Mouse (Mus musculus) MEL (cell line): ENCODE measurements at regions not wholly inside any gene's neighbourhood (a gene's known extent, or its start where the extent isn't known, plus 50 kb on each side); places are given as distances from the start of the nearest gene placed in this dataset.

Experiments used
- DNase-seq: peaks from one replicate; pipeline ENCODE4 v3.0.0; 2011; ENCODE audit warnings: low read depth, low spot score
- H3K27ac ChIP-seq: 2 replicates; pipeline ENCODE4 v1.5.1; 2012; ENCODE audit warnings: low read depth, mild to moderate bottlenecking, control low read depth, low read length, moderate library complexity; ENCODE audit not compliant: control insufficient read depth
- H3K27me3 ChIP-seq, 2 experiments: fragments of 150-350 bp in 1 of 2; sonication (generic) in 1 of 2; 2 replicates each; pipeline ENCODE4 v1.6.1; 2012; ENCODE audit warnings: low read length in 2 of 2, mild to moderate bottlenecking in 2 of 2, improper control_type of control experiment in 1 of 2, moderate library complexity in 1 of 2; ENCODE audit not compliant: insufficient read depth in 2 of 2, control insufficient read depth in 1 of 2
- H3K36me3 ChIP-seq, 2 experiments: 2 replicates each; pipeline ENCODE4 v1.6.1; 2012 to 2014; ENCODE audit warnings: low read length in 2 of 2, improper control_type of control experiment in 1 of 2, inconsistent platforms in 1 of 2, mild to moderate bottlenecking in 1 of 2; ENCODE audit not compliant: insufficient read depth in 2 of 2, control insufficient read depth in 1 of 2
- H3K4me1 ChIP-seq, 2 experiments: fragments of 150-350 bp in 1 of 2; sonication (generic) in 1 of 2; 2 replicates each; pipeline ENCODE4 v1.6.1; 2012; ENCODE audit warnings: low read length in 2 of 2, improper control_type of control experiment in 1 of 2, mild to moderate bottlenecking in 1 of 2; ENCODE audit not compliant: insufficient read depth in 2 of 2, control insufficient read depth in 1 of 2
- H3K4me3 ChIP-seq, 2 experiments: fragments of 150-350 bp in 1 of 2; sonication (generic) in 1 of 2; 2 replicates each; pipeline ENCODE4 v1.5.1; 2012; ENCODE audit warnings: low read depth in 2 of 2, low read length in 2 of 2, mild to moderate bottlenecking in 2 of 2, moderate library complexity in 2 of 2, control low read depth in 1 of 2, improper control_type of control experiment in 1 of 2; ENCODE audit not compliant: control insufficient read depth in 1 of 2, insufficient read depth in 1 of 2
- H3K79me2 ChIP-seq: 2 replicates; pipeline ENCODE4 v1.6.1; 2012; ENCODE audit warnings: mild to moderate bottlenecking, low read length, moderate library complexity; ENCODE audit not compliant: control insufficient read depth, poor library complexity, insufficient read depth
- H3K9ac ChIP-seq: 2 replicates; pipeline ENCODE4 v1.6.1; 2012; ENCODE audit warnings: low read depth, mild to moderate bottlenecking, control low read depth, low read length, moderate library complexity; ENCODE audit not compliant: control insufficient read depth, poor library complexity, severe bottlenecking
- H3K9me3 ChIP-seq: fragments of 150-350 bp; sonication (generic); replicated peaks from 2 replicates; pipeline ENCODE4 v1.6.1; 2012; ENCODE audit warnings: mild to moderate bottlenecking, low read length, improper control_type of control experiment, moderate library complexity; ENCODE audit not compliant: insufficient read depth
- BHLHE40 ChIP-seq: IDR thresholded peaks from 2 replicates; pipeline ENCODE4 v1.6.1; 2012; ENCODE audit warnings: low read depth, mild to moderate bottlenecking, inconsistent platforms, low read length, improper control_type of control experiment, borderline replicate concordance
- ELF1 ChIP-seq: IDR thresholded peaks from 2 replicates; pipeline ENCODE4 v1.6.1; 2014; ENCODE audit warnings: low read depth, mild to moderate bottlenecking, inconsistent platforms, low read length, improper control_type of control experiment, moderate library complexity
- EP300 ChIP-seq, 2 experiments: IDR thresholded peaks; 2 replicates each; pipeline ENCODE4 v1.6.1; 2011; ENCODE audit warnings: improper control_type of control experiment in 2 of 2, low read length in 2 of 2, low read depth in 1 of 2, mild to moderate bottlenecking in 1 of 2
- ETS1 ChIP-seq: IDR thresholded peaks from 2 replicates; pipeline ENCODE4 v1.6.1; 2012; ENCODE audit warnings: low read depth, mild to moderate bottlenecking, inconsistent platforms, low read length, improper control_type of control experiment, moderate library complexity
- MAFK ChIP-seq: IDR thresholded peaks from 2 replicates; pipeline ENCODE4 v1.6.1; 2011; ENCODE audit warnings: low read depth, mild to moderate bottlenecking, low read length, improper control_type of control experiment, borderline replicate concordance
- MYB ChIP-seq: IDR thresholded peaks from 2 replicates; pipeline ENCODE4 v1.6.1; 2011; ENCODE audit warnings: mild to moderate bottlenecking, low read depth, low read length, improper control_type of control experiment
- MYC ChIP-seq: IDR thresholded peaks from 2 replicates; pipeline ENCODE4 v1.6.1; 2011; ENCODE audit warnings: low read depth, mild to moderate bottlenecking, low read length, improper control_type of control experiment, moderate library complexity
- NELFE ChIP-seq: IDR thresholded peaks from 2 replicates; pipeline ENCODE4 v1.6.1; 2011; ENCODE audit warnings: low read depth, low read length, improper control_type of control experiment
- POLR2AphosphoS2 ChIP-seq: IDR thresholded peaks from 2 replicates; pipeline ENCODE4 v1.6.1; 2011; ENCODE audit warnings: low read length, improper control_type of control experiment
- RAD21 ChIP-seq: IDR thresholded peaks from 2 replicates; pipeline ENCODE4 v1.6.1; 2011; ENCODE audit warnings: mild to moderate bottlenecking, low read depth, low read length, improper control_type of control experiment
- RCOR1 ChIP-seq: IDR thresholded peaks from 2 replicates; pipeline ENCODE4 v1.6.1; 2012; ENCODE audit warnings: low read depth, mild to moderate bottlenecking, inconsistent platforms, low read length, improper control_type of control experiment
- SIN3A ChIP-seq: IDR thresholded peaks from 2 replicates; pipeline ENCODE4 v1.6.1; 2012; ENCODE audit warnings: low read length, improper control_type of control experiment, inconsistent platforms
- SMC3 ChIP-seq: IDR thresholded peaks from 2 replicates; pipeline ENCODE4 v1.6.1; 2011; ENCODE audit warnings: low read depth, low read length, improper control_type of control experiment
- TAL1 ChIP-seq: IDR thresholded peaks from 2 replicates; pipeline ENCODE4 v1.6.1; 2012; ENCODE audit warnings: mild to moderate bottlenecking, inconsistent platforms, low read length, moderate library complexity, mixed read lengths
- TCF12 ChIP-seq: IDR thresholded peaks from 2 replicates; pipeline ENCODE4 v1.6.1; 2014; ENCODE audit warnings: low read depth, mild to moderate bottlenecking, inconsistent platforms, low read length, improper control_type of control experiment, moderate library complexity
- USF2 ChIP-seq, 2 experiments: IDR thresholded peaks; 2 replicates each; pipeline ENCODE4 v1.6.1; 2011 to 2012; ENCODE audit warnings: improper control_type of control experiment in 2 of 2, low read length in 2 of 2, borderline replicate concordance in 1 of 2, inconsistent platforms in 1 of 2, low read depth in 1 of 2, mild to moderate bottlenecking in 1 of 2; ENCODE audit not compliant: insufficient read depth in 1 of 2
- ZKSCAN1 ChIP-seq: IDR thresholded peaks from 2 replicates; pipeline ENCODE4 v1.6.1; 2012; ENCODE audit warnings: low read depth, mild to moderate bottlenecking, inconsistent platforms, low read length, improper control_type of control experiment, moderate library complexity
- ZMIZ1 ChIP-seq: IDR thresholded peaks from 2 replicates; pipeline ENCODE4 v1.6.1; 2012; ENCODE audit warnings: low read depth, mild to moderate bottlenecking, inconsistent platforms, low read length, improper control_type of control experiment, moderate library complexity
- ZNF384 ChIP-seq: IDR thresholded peaks from 2 replicates; pipeline ENCODE4 v1.6.1; 2012; ENCODE audit warnings: low read depth, mild to moderate bottlenecking, inconsistent platforms, low read length, improper control_type of control experiment

GRCm38 (mm10) chr1:166848015-166848535, 153.1 kb upstream of the Fam78b start:
- no peak for DNase-seq
- H3K4me3 ChIP-seq = no peak overlapping the region
- H3K4me1 ChIP-seq = no peaks in the 10 kb centered on the region
- TF ChIP-seq ZKSCAN1 = no peak
- no peak for TF ChIP-seq EP300 (IDR thresholded peaks at IDR 0.05; ENCODE audit: low read depth in 1 of 2, low read length in 2 of 2)
- no peak for TF ChIP-seq BHLHE40
- no peak for TF ChIP-seq ZMIZ1
- TF ChIP-seq TAL1 = no peak
- no peak for TF ChIP-seq USF2 (IDR thresholded peaks at IDR 0.05; ENCODE audit: borderline replicate concordance in 1 of 2, insufficient read depth in 1 of 2, low read depth in 1 of 2, low read length in 2 of 2)
- TF ChIP-seq SMC3 = no peak
- TF ChIP-seq ZNF384 = no peak
- TF ChIP-seq NELFE = no peak
- no peak overlapping the region for H3K9ac ChIP-seq
- H3K9me3 ChIP-seq = no peaks in the 10 kb centered on the region
- no peaks in the 10 kb centered on the region for H3K27me3 ChIP-seq
- H3K36me3 ChIP-seq = peaks cover 0 to 1% of the 10 kb centered on the region in 2 experiments; a peak in 2 of 4 replicates
- no peak overlapping the region for H3K27ac ChIP-seq
- H3K79me2 ChIP-seq = no peaks in the 10 kb centered on the region

GRCm38 (mm10) chr1:166855988-166856387, 145.2 kb upstream of the Fam78b start:
- no peaks in the 10 kb centered on the region; a peak in 2 of 4 replicates for H3K4me1 ChIP-seq
- no peaks in the 10 kb centered on the region for H3K79me2 ChIP-seq
- no peaks in the 10 kb centered on the region for H3K9me3 ChIP-seq
- DNase-seq = no peak
- no peak overlapping the region for H3K27ac ChIP-seq
- H3K4me3 ChIP-seq = no peak overlapping the region
- peaks cover 2 to 3% of the 10 kb centered on the region in 2 experiments; a peak in 1 of 4 replicates for H3K27me3 ChIP-seq
- H3K36me3 ChIP-seq = no peaks in the 10 kb centered on the region; a peak in 1 of 4 replicates
- TF ChIP-seq MYC = no peak
- no peak for TF ChIP-seq TAL1
- TF ChIP-seq SIN3A = no peak
- no peak for TF ChIP-seq POLR2AphosphoS2
- TF ChIP-seq ETS1 = no peak
- no peak for TF ChIP-seq NELFE
- no peak for TF ChIP-seq USF2 (IDR thresholded peaks at IDR 0.05; ENCODE audit: borderline replicate concordance in 1 of 2, insufficient read depth in 1 of 2, low read depth in 1 of 2, low read length in 2 of 2)
- no peak for TF ChIP-seq MYB
- TF ChIP-seq TCF12 = no peak
- no peak for TF ChIP-seq MAFK
- TF ChIP-seq RCOR1 = no peak
- TF ChIP-seq RAD21 = no peak
- no peak for TF ChIP-seq ELF1
- H3K9ac ChIP-seq = no peak overlapping the region
